Mouse (Mus musculus) intestine, embryonic 16.5 days (tissue): ENCODE measurements around the gene Lgi4. TPM values are rescaled to one million over a fixed set of nuclear protein-coding genes. Genes with fewer than 3 reads are reported as not detected.

Experiments
- ATAC-seq: fragments of 200-750 bp; cut with Nextera tagmentation; 2 replicates; pipeline ENCODE4 v1.8.0; 2017; ENCODE audit warnings: moderate TSS enrichment, moderate library complexity
- H3K27ac ChIP-seq: fragments of 300-500 bp; sonication (generic); 2 replicates; pipeline ENCODE4 v1.5.1; 2014; ENCODE audit warnings: mild to moderate bottlenecking, low read length
- H3K27me3 ChIP-seq: fragments of 300-500 bp; sonication (generic); replicated peaks from 2 replicates; pipeline ENCODE4 v1.6.1; 2014; ENCODE audit warnings: low read length, control low read depth, mixed read lengths; ENCODE audit not compliant: control insufficient read depth, insufficient read depth
- H3K36me3 ChIP-seq: fragments of 300-500 bp; sonication (generic); 2 replicates; pipeline ENCODE4 v1.6.1; 2014; ENCODE audit warnings: low read length, control low read depth; ENCODE audit not compliant: control insufficient read depth, insufficient read depth
- H3K4me1 ChIP-seq: fragments of 300-500 bp; sonication (generic); 2 replicates; pipeline ENCODE4 v1.6.1; 2014; ENCODE audit warnings: low read length, control low read depth, mixed read lengths; ENCODE audit not compliant: control insufficient read depth, insufficient read depth
- H3K4me2 ChIP-seq: fragments of 300-500 bp; sonication (generic); 2 replicates; pipeline ENCODE4 v1.6.1; 2014; ENCODE audit warnings: low read depth, low read length, control low read depth
- H3K4me3 ChIP-seq: fragments of 300-500 bp; sonication (generic); 2 replicates; pipeline ENCODE4 v1.5.1; 2014; ENCODE audit warnings: mild to moderate bottlenecking, low read length
- H3K9ac ChIP-seq: fragments of 300-500 bp; sonication (generic); 2 replicates; pipeline ENCODE4 v1.6.1; 2014; ENCODE audit warnings: low read depth, low read length
- H3K9me3 ChIP-seq: fragments of 300-500 bp; sonication (generic); 2 replicates; pipeline ENCODE4 v1.6.1; 2016; ENCODE audit warnings: low read length, control low read depth; ENCODE audit not compliant: control insufficient read depth
- WGBS: fragments of 180-500 bp; shearing (Covaris S2); extraction: QIAGEN DNeasy Blood & Tissue Kit; methylation state at CpG from one replicate; pipeline ENCODE4 v1.1.7; 2014; 5-methylcytosine and 5-hydroxymethylcytosine counted together
- polyA plus RNA-seq: library from polyadenylated mRNA; unstranded; fragments of >200 nt; fragmentation: Nextera tagmentation; extraction: Ambion mirVana; gene quantifications from 2 replicates; pipeline ENCODE4 v1.2.1, GENCODE M21; 2015

Lgi4 gene
- polyA plus RNA-seq, 1 experiment from 2014 or later = 0.83 TPM

- 2% methylated on average over 11 of the region's 15 CpGs for WGBS
- Histone ChIP-seq H3K4me2 (peak overlapping the region; percentile 34), H3K4me3 (peak overlapping the region; percentile 13), H3K27ac (no peak overlapping the region), H3K4me1 (peaks cover 39% of the 10 kb centered on the region), H3K9ac (0 out of 2 replicates have a peak overlapping the region, but pooled peaks have one; percentile 11), H3K9me3 (no peaks in the 10 kb centered on the region), H3K36me3 (no peaks in the 10 kb centered on the region), H3K27me3 (peaks cover 48% of the 10 kb centered on the region)
- no peak for ATAC-seq
Measured at GRCm38 (mm10) chr7:31049846-31050281, 9.3 kb upstream of the Lgi4 start.

- Histone ChIP-seq H3K27me3 (peaks cover 48% of the 10 kb centered on the region), H3K4me1 (peaks cover 44% of the 10 kb centered on the region)
Measured at GRCm38 (mm10) chr7:31050487-31050886, 8.7 kb upstream of the Lgi4 start.

GRCm38 (mm10) chr7:31050921-31051320 is 8.2 kb upstream of the Lgi4 start:
- Histone ChIP-seq H3K9ac (0 out of 2 replicates have a peak overlapping the region, but pooled peaks have one; percentile 43), H3K4me1 (peaks cover 45% of the 10 kb centered on the region)
- WGBS = 4% methylated on average over 9 of the region's 9 CpGs

More at GRCm38 (mm10) chr7:31050487-31050886, 8.7 kb upstream of the Lgi4 start:
- Histone ChIP-seq H3K4me2 (peak overlapping the region; percentile 34), H3K9me3 (no peaks in the 10 kb centered on the region), H3K36me3 (no peaks in the 10 kb centered on the region), H3K4me3 (peak overlapping the region; percentile 13), H3K9ac (0 out of 2 replicates have a peak overlapping the region, but pooled peaks have one; percentile 11), H3K27ac (no peak overlapping the region)
- 4% methylated on average over 6 of the region's 6 CpGs for WGBS
- no peak for ATAC-seq

GRCm38 (mm10) chr7:31051321-31052021 is 7.7 kb upstream of the Lgi4 start, which contains the start of gene Fxyd7:
Gene Fxyd7 (minus strand): TSS chr7:31051467.
- H3K9me3 ChIP-seq = no peaks in the 10 kb centered on the region
- H3K9ac ChIP-seq = 0 out of 2 replicates have a peak within 1 kb of the TSS, but pooled peaks have one; percentile 43
- 2% methylated on average over 27 of the region's 28 CpGs for WGBS
- H3K27me3 ChIP-seq = peaks cover 48% of the 10 kb centered on the region
- peak within 1 kb of the TSS; percentile 13 for H3K4me3 ChIP-seq
- no peak for ATAC-seq
- H3K36me3 ChIP-seq = no peaks in the 10 kb centered on the region
- H3K27ac ChIP-seq = no peak within 1 kb of the TSS
- H3K4me2 ChIP-seq = peak within 1 kb of the TSS; percentile 34
- peaks cover 45% of the 10 kb centered on the region for H3K4me1 ChIP-seq

More at GRCm38 (mm10) chr7:31050921-31051320, 8.2 kb upstream of the Lgi4 start:
- Histone ChIP-seq H3K36me3 (no peaks in the 10 kb centered on the region), H3K27ac (no peak overlapping the region), H3K27me3 (peaks cover 48% of the 10 kb centered on the region), H3K9me3 (no peaks in the 10 kb centered on the region), H3K4me2 (peak overlapping the region; percentile 26; the same call in 1 of the 2 replicates), H3K4me3 (peak overlapping the region; percentile 13)
- no peak for ATAC-seq

GRCm38 (mm10) chr7:31052251-31052635 is 6.9 kb upstream of the Lgi4 start:
- peaks cover 48% of the 10 kb centered on the region for H3K27me3 ChIP-seq
- 0 out of 2 replicates have a peak overlapping the region, but pooled peaks have one; percentile 29 for H3K9ac ChIP-seq
- peak overlapping the region; percentile 3; the same call in 1 of the 2 replicates for H3K4me3 ChIP-seq

GRCm38 (mm10) chr7:31052636-31053434 is 6.3 kb upstream of the Lgi4 start:
- Histone ChIP-seq H3K27me3 (peaks cover 48% of the 10 kb centered on the region), H3K27ac (no peak overlapping the region), H3K9ac (no peak overlapping the region), H3K4me3 (peak overlapping the region; percentile 16; the same call in 1 of the 2 replicates), H3K9me3 (no peaks in the 10 kb centered on the region), H3K36me3 (no peaks in the 10 kb centered on the region), H3K4me2 (peak overlapping the region; percentile 26; the same call in 1 of the 2 replicates), H3K4me1 (peaks cover 45% of the 10 kb centered on the region)
- WGBS = 6% methylated on average over 34 of the region's 34 CpGs
- ATAC-seq = peak; percentile 22

More at GRCm38 (mm10) chr7:31052251-31052635, 6.9 kb upstream of the Lgi4 start:
- H3K4me1 ChIP-seq = peaks cover 45% of the 10 kb centered on the region
- no peak overlapping the region for H3K27ac ChIP-seq
- no peaks in the 10 kb centered on the region for H3K9me3 ChIP-seq
- WGBS = 6% methylated on average over 22 of the region's 22 CpGs
- no peak for ATAC-seq
- H3K36me3 ChIP-seq = no peaks in the 10 kb centered on the region
- H3K4me2 ChIP-seq = peak overlapping the region; percentile 26; the same call in 1 of the 2 replicates

- Histone ChIP-seq H3K9me3 (no peaks in the 10 kb centered on the region), H3K36me3 (no peaks in the 10 kb centered on the region), H3K4me3 (no peak overlapping the region), H3K9ac (peak overlapping the region; percentile 33; the same call in 1 of the 2 replicates), H3K27me3 (peaks cover 48% of the 10 kb centered on the region), H3K4me1 (peaks cover 45% of the 10 kb centered on the region), H3K27ac (no peak overlapping the region), H3K4me2 (peak overlapping the region; percentile 48)
- WGBS = 38% methylated on average over 10 of the region's 10 CpGs
- ATAC-seq = no peak
Measured at GRCm38 (mm10) chr7:31053882-31054447, 5.2 kb upstream of the Lgi4 start.

- no peak for ATAC-seq
- Histone ChIP-seq H3K4me2 (peak overlapping the region; percentile 48), H3K4me3 (peak overlapping the region; percentile 45), H3K36me3 (no peaks in the 10 kb centered on the region), H3K27me3 (peaks cover 41% of the 10 kb centered on the region), H3K9ac (peak overlapping the region; percentile 61), H3K27ac (peak overlapping the region; percentile 65; the same call in 1 of the 2 replicates), H3K9me3 (no peaks in the 10 kb centered on the region), H3K4me1 (peaks cover 41% of the 10 kb centered on the region)
- 47% methylated on average over 11 of the region's 11 CpGs for WGBS
Measured at GRCm38 (mm10) chr7:31054661-31055320, 4.4 kb upstream of the Lgi4 start.
